Mouse (Mus musculus): ENCODE data around the gene Pkd2.
A peak's percentile ranks its signal among the peaks of the same experiment; 100 is the strongest.

- peak; percentile 27; the same call in 1 of the 2 replicates for TF ChIP-seq CTCF (IDR thresholded peaks at IDR 0.05; ENCODE audit: insufficient read depth, low read depth, low read length)
- TF ChIP-seq POLR2A (IDR thresholded peaks at IDR 0.05; ENCODE audit: insufficient read depth, low read depth, low read length): no peak
Observed at GRCm38 (mm10) chr5:104446156-104446555, 13.1 kb upstream of the Pkd2 start.

Measured in olfactory bulb, adult 2 months (tissue).